Mouse (Mus musculus): Measurements from ENCODE around the gene Itga7. TPM values are rescaled to one million over a fixed set of nuclear protein-coding genes. Genes with fewer than 3 reads are reported as not detected.

The Itga7 gene
- 2.2 and 2.5 TPM in 2 replicates for polyA plus RNA-seq (2021; fragmentation: Nextera tagmentation)
- long read RNA-seq, experiment 1, full-length matches to known transcripts, result 7 of 20 reads
- long read RNA-seq, experiment 1, partial matches to known transcripts, result 9 of 20 reads
- long read RNA-seq, experiment 1, other reads (novel, unspliced or antisense), result 4 of 20 reads
- long read RNA-seq, experiment 2, partial matches to known transcripts, result 3 of 4 reads
- long read RNA-seq, experiment 2, other reads (novel, unspliced or antisense), result 1 of 4 reads

GRCm38 (mm10) chr10:128933574-128933973 lies at the start of gene Itga7:
Gene Itga7 (plus strand): TSS chr10:128933818.

GRCm38 (mm10) chr10:128891296-128892094 lies 42.1 kb upstream of the Itga7 start, which contains the start of gene Gdf11:
Gene Gdf11 (minus strand): TSS chr10:128891718.

DNA sequence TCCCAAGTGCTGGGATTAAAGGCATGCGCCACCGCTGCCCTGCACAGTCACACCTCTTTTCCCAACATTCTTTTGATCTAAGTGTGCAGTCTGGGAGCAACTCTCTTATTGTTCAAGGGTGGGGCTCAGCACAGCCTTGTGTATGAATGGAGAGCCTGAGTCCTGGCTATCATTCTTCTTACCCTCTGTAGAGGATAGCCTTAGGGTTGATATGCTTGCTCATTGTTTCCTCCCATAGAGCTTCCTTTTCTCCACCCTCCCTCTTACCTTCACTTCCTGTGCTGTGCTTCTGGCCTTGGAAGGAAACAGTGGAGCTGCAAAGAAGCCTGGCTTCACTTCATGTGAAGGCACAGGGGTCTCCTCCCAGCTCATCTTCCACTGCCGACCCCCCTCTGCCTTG lies 32.9 kb upstream of the Itga7 start, which contains the start of gene Cd63:
Cd63 (plus strand) TSS at position 292 of the 400 bp plus-strand sequence.

GRCm38 (mm10) chr10:128922822-128923012 lies 10.9 kb upstream of the Itga7 start, which contains the start of gene Rdh5:
Gene Rdh5 (minus strand): TSS chr10:128922888.

GRCm38 (mm10) chr10:128923935-128924334 lies 9.7 kb upstream of the Itga7 start, which contains the start of gene Bloc1s1:
Gene Bloc1s1 (minus strand): TSS chr10:128924035.

DNA sequence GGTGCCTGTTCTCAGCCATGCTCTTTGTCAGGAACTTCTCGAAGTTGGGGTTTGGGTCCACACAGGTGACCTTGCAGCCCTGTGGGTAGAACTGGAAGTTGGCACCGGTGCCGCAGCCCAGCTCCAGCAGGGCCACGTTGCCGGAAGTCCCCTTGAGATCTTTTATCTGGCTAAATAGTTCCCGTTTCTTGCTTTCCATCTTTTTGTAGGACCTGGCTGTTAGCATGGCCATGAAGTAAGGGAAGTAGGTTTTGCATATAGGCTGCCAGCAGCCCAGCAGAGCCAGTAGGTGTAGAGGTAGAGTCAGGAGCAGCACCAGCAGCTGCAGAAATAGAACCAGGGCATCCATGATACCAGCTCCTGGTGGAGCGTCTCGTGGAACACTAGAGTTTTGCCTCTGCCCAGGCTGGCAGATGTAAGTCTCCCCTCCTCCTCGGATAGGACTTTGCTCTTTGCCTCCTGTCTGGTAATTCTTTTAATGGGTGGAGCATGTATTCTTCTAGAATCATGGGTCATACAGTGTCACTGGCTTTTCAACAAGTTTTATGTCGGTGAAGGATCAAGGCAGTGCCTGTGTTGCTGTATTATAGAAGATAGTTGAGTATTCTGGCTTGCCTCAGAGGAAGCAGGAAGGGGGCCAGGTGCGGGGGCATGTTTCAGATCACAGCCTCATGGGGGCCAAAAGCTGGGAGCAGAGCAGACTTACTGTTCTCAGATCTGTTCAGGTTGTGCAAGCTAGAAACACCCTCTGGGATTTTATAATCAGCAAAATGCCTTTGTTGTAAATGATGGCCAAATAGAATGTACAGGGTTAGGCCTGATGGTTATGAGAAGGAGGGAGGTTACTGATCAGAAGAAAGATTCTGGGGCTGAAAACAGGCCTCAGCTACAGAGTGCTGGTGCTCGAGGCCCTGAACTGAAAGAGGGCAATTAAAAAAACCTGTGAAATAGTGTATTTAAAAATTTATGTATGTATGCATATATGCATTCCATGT lies 27.3 kb downstream of the Itga7 start, which contains the start of gene Mettl7b:
Mettl7b (minus strand) TSS at position 399 of the 995 bp plus-strand sequence.

DNA sequence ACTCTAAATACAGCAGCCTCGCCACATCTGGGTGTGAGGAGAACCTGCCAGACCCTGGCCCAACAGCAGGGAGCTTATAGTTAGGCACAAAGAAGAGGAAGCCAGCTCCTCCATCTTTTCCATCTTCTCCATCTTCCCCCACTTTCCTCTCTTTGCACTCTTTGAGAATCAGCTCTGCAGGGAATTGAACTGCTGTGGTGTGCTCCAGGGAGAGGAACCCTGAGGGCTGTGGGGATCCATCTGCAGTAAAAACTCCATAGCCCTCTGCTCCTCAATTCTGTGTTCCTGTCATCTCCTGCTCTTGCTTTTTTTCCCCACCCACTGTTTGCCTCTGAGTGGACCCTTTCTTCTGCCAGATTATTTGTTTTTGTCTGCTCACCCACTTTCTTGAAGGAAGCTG lies 55.5 kb downstream of the Itga7 start, which contains the start of gene Olfr9:
Olfr9 (plus strand) TSS at position 301 of the 400 bp plus-strand sequence.

Other genes starting within 250 kb of the Itga7 start
- 45.1 and 76.1 TPM in 2 replicates for gene Rab5b, start 237.6 kb upstream of the Itga7 start, polyA plus RNA-seq (2021; fragmentation: Nextera tagmentation)
- gene Pmel, start 229.6 kb upstream of the Itga7 start, polyA plus RNA-seq (2021; fragmentation: Nextera tagmentation), result 0.31 and 0.96 TPM in 2 replicates
- 1.3 TPM in 2 replicates for gene Cdk2, start 228.8 kb upstream of the Itga7 start, polyA plus RNA-seq (2021; fragmentation: Nextera tagmentation)
- gene Dgka, start 189.0 kb upstream of the Itga7 start, polyA plus RNA-seq (2021; fragmentation: Nextera tagmentation), result 4.4 and 4.6 TPM in 2 replicates
- 6.4 and 11.2 TPM in 2 replicates for gene Pym1, start 185.9 kb upstream of the Itga7 start, polyA plus RNA-seq (2021; fragmentation: Nextera tagmentation)
- gene Mmp19, start 142.9 kb upstream of the Itga7 start, polyA plus RNA-seq (2021; fragmentation: Nextera tagmentation), result 0.12 and 0.13 TPM in 2 replicates
- 16.9 and 25.3 TPM in 2 replicates for gene Dnajc14, start 129.8 kb upstream of the Itga7 start, polyA plus RNA-seq (2021; fragmentation: Nextera tagmentation)
- 3.4 and 3.7 TPM in 2 replicates for gene Tmem198b, start 129.4 kb upstream of the Itga7 start, polyA plus RNA-seq (2021; fragmentation: Nextera tagmentation)
- 113 and 124 TPM in 2 replicates for gene Sarnp, start 116.5 kb upstream of the Itga7 start, polyA plus RNA-seq (2021; fragmentation: Nextera tagmentation)
- gene Ormdl2, start 112.2 kb upstream of the Itga7 start, polyA plus RNA-seq (2021; fragmentation: Nextera tagmentation), result 21.7 and 22.4 TPM in 2 replicates
- gene Gdf11, start 42.1 kb upstream of the Itga7 start, polyA plus RNA-seq (2021; fragmentation: Nextera tagmentation), result 2.9 and 4.7 TPM in 2 replicates
- 156 and 164 TPM in 2 replicates for gene Cd63, start 32.8 kb upstream of the Itga7 start, polyA plus RNA-seq (2021; fragmentation: Nextera tagmentation)
- gene Rdh5, start 10.9 kb upstream of the Itga7 start, polyA plus RNA-seq (2021; fragmentation: Nextera tagmentation), result 7.4 and 8.4 TPM in 2 replicates
- gene Bloc1s1, start 9.8 kb upstream of the Itga7 start, polyA plus RNA-seq (2021; fragmentation: Nextera tagmentation), result 336 and 357 TPM in 2 replicates
- gene Mettl7b, start 27.2 kb downstream of the Itga7 start, polyA plus RNA-seq (2021; fragmentation: Nextera tagmentation), result not detected in 2 replicates
- gene Olfr9, start 55.6 kb downstream of the Itga7 start, polyA plus RNA-seq (2021; fragmentation: Nextera tagmentation), result not detected in 2 replicates
- gene Olfr763, start 77.0 kb downstream of the Itga7 start, polyA plus RNA-seq (2021; fragmentation: Nextera tagmentation), result not detected in 2 replicates
- gene Olfr764-ps1, start 106.1 kb downstream of the Itga7 start, polyA plus RNA-seq (2021; fragmentation: Nextera tagmentation), result not detected in 2 replicates
- not detected in 2 replicates for gene Olfr765, start 116.2 kb downstream of the Itga7 start, polyA plus RNA-seq (2021; fragmentation: Nextera tagmentation)
- gene Olfr766-ps1, start 135.2 kb downstream of the Itga7 start, polyA plus RNA-seq (2021; fragmentation: Nextera tagmentation), result not detected in 2 replicates
- not detected in 2 replicates for gene Olfr767, start 149.1 kb downstream of the Itga7 start, polyA plus RNA-seq (2021; fragmentation: Nextera tagmentation)
- not detected in 2 replicates for gene Olfr768, start 165.6 kb downstream of the Itga7 start, polyA plus RNA-seq (2021; fragmentation: Nextera tagmentation)
- gene Olfr769, start 184.0 kb downstream of the Itga7 start, polyA plus RNA-seq (2021; fragmentation: Nextera tagmentation), result not detected in 2 replicates
- not detected in 2 replicates for gene Olfr770, start 205.2 kb downstream of the Itga7 start, polyA plus RNA-seq (2021; fragmentation: Nextera tagmentation)
- not detected in 2 replicates for gene Olfr771, start 230.9 kb downstream of the Itga7 start, polyA plus RNA-seq (2021; fragmentation: Nextera tagmentation)
- gene Olfr772, start 244.1 kb downstream of the Itga7 start, polyA plus RNA-seq (2021; fragmentation: Nextera tagmentation), result not detected in 2 replicates